Mouse (Mus musculus) small intestine, adult 2 months (tissue): ENCODE results near the gene Hipk3. TPM values are rescaled to one million over a fixed set of nuclear protein-coding genes. Genes with fewer than 3 reads are reported as not detected.

ENCODE experiments used
- H3K27ac ChIP-seq: fragments of 200-500 bp; 2 replicates; pipeline ENCODE4 v1.5.1; 2012; ENCODE audit warnings: low read depth, low read length, control low read depth, inconsistent platforms; ENCODE audit not compliant: insufficient read depth
- H3K27me3 ChIP-seq: fragments of 200-500 bp; 2 replicates; pipeline ENCODE4 v1.6.1; 2012; ENCODE audit warnings: mild to moderate bottlenecking, moderate library complexity, low read length, inconsistent platforms; ENCODE audit not compliant: control insufficient read depth, insufficient read depth
- H3K36me3 ChIP-seq: fragments of 200-500 bp; 2 replicates; pipeline ENCODE4 v1.6.1; 2012; ENCODE audit warnings: mild to moderate bottlenecking, low read length, control low read depth, inconsistent platforms; ENCODE audit not compliant: control insufficient read depth, insufficient read depth
- H3K4me1 ChIP-seq: fragments of 200-500 bp; 2 replicates; pipeline ENCODE4 v1.6.1; 2012; ENCODE audit warnings: low read length, inconsistent platforms, mixed read lengths; ENCODE audit not compliant: control insufficient read depth, insufficient read depth, insufficient read length
- H3K4me3 ChIP-seq: fragments of 200-500 bp; 2 replicates; pipeline ENCODE4 v1.5.1; 2012; ENCODE audit warnings: low read depth, mild to moderate bottlenecking, control low read depth, inconsistent platforms, low read length, moderate library complexity
- CTCF ChIP-seq: fragments of 200-500 bp; IDR thresholded peaks from 2 replicates; pipeline ENCODE4 v1.5.1; 2012; ENCODE audit warnings: low read depth, mild to moderate bottlenecking, control low read depth, inconsistent platforms, low read length, moderate library complexity, mixed read lengths; ENCODE audit not compliant: insufficient replicate concordance, insufficient read length; ENCODE audit errors: extremely low read depth
- POLR2A ChIP-seq: fragments of 200-500 bp; IDR thresholded peaks from 2 replicates; pipeline ENCODE4 v1.6.1; 2012; ENCODE audit warnings: low read depth, mild to moderate bottlenecking, control low read depth, inconsistent platforms, low read length, moderate library complexity
- WGBS: fragments of 180-500 bp; shearing (Covaris S2); methylation state at CpG from one replicate; pipeline ENCODE4 v1.1.7; 2018; 5-methylcytosine and 5-hydroxymethylcytosine counted together
- polyA plus RNA-seq: library from polyadenylated mRNA; depleted of rRNA; stranded (reverse); fragments of >200 nt; gene quantifications from 2 replicates; pipeline ENCODE4 v1.2.3, GENCODE M21; 2012

Hipk3 gene
- polyA plus RNA-seq, 1 experiment = 9.8 TPM

DNA sequence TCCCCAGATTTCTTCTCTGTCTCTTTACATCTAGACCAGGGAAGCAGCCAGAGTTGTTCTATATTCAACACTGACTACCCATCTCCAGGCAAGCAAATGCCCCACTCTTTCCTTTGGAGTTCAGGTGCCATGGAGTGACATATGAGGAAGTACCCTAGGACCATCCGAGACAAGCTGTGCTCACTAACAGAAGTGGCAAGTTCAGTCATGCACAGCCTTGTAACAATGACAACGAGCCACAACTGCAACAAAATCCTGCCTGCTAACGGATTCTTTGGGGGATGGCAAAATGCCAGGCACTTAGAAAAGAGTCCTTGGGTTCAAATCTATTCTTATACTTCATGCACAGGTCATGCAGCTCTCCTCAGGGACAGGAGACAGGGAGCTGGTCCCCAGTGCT lies 8.1 kb upstream of the Hipk3 start:
- WGBS = 53% methylated on average over 3 of the region's 3 CpGs

DNA sequence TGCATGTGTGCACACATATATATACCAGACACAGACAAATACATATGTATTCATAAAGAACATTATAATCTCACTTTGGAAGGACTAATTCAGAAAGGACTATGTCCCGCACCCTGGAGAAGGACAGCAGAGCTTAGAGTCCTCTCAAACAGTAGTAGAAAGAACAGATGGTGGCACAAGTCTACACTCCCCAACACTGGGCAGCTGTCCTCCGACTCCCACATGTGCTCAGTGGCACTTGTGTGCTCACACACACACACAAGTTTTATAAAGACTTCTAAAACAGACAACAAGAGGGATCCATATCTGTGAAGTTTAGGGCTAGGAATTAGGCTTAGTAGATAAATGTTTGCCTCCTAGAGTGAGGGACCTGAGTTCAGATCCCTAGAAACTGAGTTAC lies 6.8 kb upstream of the Hipk3 start:
- H3K4me1 ChIP-seq = no peaks in the 10 kb centered on the region
- no peak overlapping the region for H3K27ac ChIP-seq
- WGBS = 92% methylated on average over 2 of the region's 2 CpGs
- H3K36me3 ChIP-seq = no peaks in the 10 kb centered on the region
- TF ChIP-seq CTCF (no peak), POLR2A (no peak)
- H3K4me3 ChIP-seq = no peak overlapping the region
- H3K27me3 ChIP-seq = no peaks in the 10 kb centered on the region

More for the DNA sequence above, 8.1 kb upstream of the Hipk3 start:
- no peak overlapping the region for H3K27ac ChIP-seq
- H3K4me3 ChIP-seq = no peak overlapping the region
- no peaks in the 10 kb centered on the region for H3K36me3 ChIP-seq
- H3K4me1 ChIP-seq = no peaks in the 10 kb centered on the region
- H3K27me3 ChIP-seq = no peaks in the 10 kb centered on the region
- TF ChIP-seq CTCF = no peak
- no peak for TF ChIP-seq POLR2A

GRCm38 (mm10) chr2:104497771-104498170 lies 3.5 kb upstream of the Hipk3 start:
- Histone ChIP-seq H3K27me3 (no peaks in the 10 kb centered on the region), H3K36me3 (no peaks in the 10 kb centered on the region), H3K4me3 (no peak overlapping the region), H3K27ac (no peak overlapping the region), H3K4me1 (peaks cover 2% of the 10 kb centered on the region; the same call in 1 of the 2 replicates)
- TF ChIP-seq CTCF (no peak), POLR2A (no peak)
- WGBS = 16% methylated on average over 4 of the region's 4 CpGs

DNA sequence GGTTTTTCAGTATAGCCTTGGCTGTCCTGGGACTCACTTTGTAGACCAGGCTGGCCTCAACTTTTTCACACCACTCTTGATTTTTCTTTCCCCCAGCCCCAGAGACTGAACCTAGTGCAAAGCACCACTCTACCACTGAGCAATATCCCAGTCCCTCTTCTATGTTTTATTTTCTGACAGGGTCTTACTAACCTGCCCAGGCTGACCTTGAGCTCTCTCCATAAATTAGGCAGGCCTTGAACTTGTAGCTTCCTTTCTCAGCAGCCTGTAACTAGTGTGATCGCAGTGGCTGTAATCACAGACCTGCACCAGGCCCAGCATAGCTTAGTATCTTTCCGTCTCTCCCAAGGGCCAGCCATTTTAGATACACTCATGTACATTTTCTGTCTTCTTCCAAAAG lies 3.0 kb upstream of the Hipk3 start:
- Histone ChIP-seq H3K27me3 (no peaks in the 10 kb centered on the region), H3K4me3 (no peak overlapping the region), H3K4me1 (peaks cover 2% of the 10 kb centered on the region; the same call in 1 of the 2 replicates), H3K36me3 (no peaks in the 10 kb centered on the region), H3K27ac (no peak overlapping the region)
- WGBS = 98% methylated on average over 2 of the region's 2 CpGs
- TF ChIP-seq CTCF (no peak), POLR2A (no peak)

GRCm38 (mm10) chr2:104496206-104496605 lies 2.0 kb upstream of the Hipk3 start:
- no peaks in the 10 kb centered on the region for H3K36me3 ChIP-seq
- H3K4me3 ChIP-seq = no peak overlapping the region
- H3K27me3 ChIP-seq = no peaks in the 10 kb centered on the region
- no peak overlapping the region for H3K27ac ChIP-seq
- WGBS = 86% methylated on average over 5 of the region's 5 CpGs
- H3K4me1 ChIP-seq = peaks cover 4% of the 10 kb centered on the region; the same call in 1 of the 2 replicates
- TF ChIP-seq CTCF = no peak
- TF ChIP-seq POLR2A = no peak

- H3K4me1 ChIP-seq = peaks cover 4% of the 10 kb centered on the region; the same call in 1 of the 2 replicates
- H3K27ac ChIP-seq = peak overlapping the region; percentile 76
- TF ChIP-seq POLR2A (no peak), CTCF (no peak)
- peak overlapping the region; percentile 100 for H3K4me3 ChIP-seq
- no peaks in the 10 kb centered on the region for H3K36me3 ChIP-seq
- H3K27me3 ChIP-seq = no peaks in the 10 kb centered on the region
- WGBS = 27% methylated on average over 9 of the region's 9 CpGs
Observed at GRCm38 (mm10) chr2:104494801-104495185, 547 bp upstream of the Hipk3 start.

- peak overlapping the region; percentile 100 for H3K4me3 ChIP-seq
- H3K4me1 ChIP-seq = peaks cover 4% of the 10 kb centered on the region; the same call in 1 of the 2 replicates
- peak overlapping the region; percentile 90 for H3K27ac ChIP-seq
- H3K27me3 ChIP-seq = no peaks in the 10 kb centered on the region
- H3K36me3 ChIP-seq = no peaks in the 10 kb centered on the region
- WGBS = under 1% methylated on average over 99 of the region's 99 CpGs
- TF ChIP-seq CTCF (peak; percentile 23; the same call in 1 of the 2 replicates), POLR2A (peak; percentile 61)
Observed at GRCm38 (mm10) chr2:104493021-104493950, 960 bp downstream of the Hipk3 start.
